Mouse (Mus musculus) layer of hippocampus, adult 18-20 months (tissue): ENCODE data around the gene Slc34a3. TPM values are rescaled to one million over a fixed set of nuclear protein-coding genes. Genes with fewer than 3 reads are reported as not detected.
"Not testable (repeated sequence)": the region's sequence is repeated elsewhere in the genome, so short reads cannot be mapped to it uniquely, and the experiment has no call there.

Experiments
- DNase-seq, 2 experiments: peaks; one replicate each; pipeline ENCODE4 v3.0.0; 2022; ENCODE audit warnings: low spot score in 2 of 2
- long read RNA-seq: library from polyadenylated mRNA; stranded (forward); transcript quantifications from one replicate; pipeline ENCODE4 v2.0.0, GENCODE M21; 2021
- total RNA-seq, 2 experiments: library from RNA; stranded (reverse); gene quantifications; 2 replicates each; pipeline ENCODE4 v1.2.3; 2021

Slc34a3 gene
- total RNA-seq, result not detected
- long read RNA-seq, result 0 reads

GRCm38 (mm10) chr2:25234050-25234449 lies at the start of gene Slc34a3:
Gene Slc34a3, minus strand, starts transcription at chr2:25234364.
- DNase-seq, result no peak

DNA sequence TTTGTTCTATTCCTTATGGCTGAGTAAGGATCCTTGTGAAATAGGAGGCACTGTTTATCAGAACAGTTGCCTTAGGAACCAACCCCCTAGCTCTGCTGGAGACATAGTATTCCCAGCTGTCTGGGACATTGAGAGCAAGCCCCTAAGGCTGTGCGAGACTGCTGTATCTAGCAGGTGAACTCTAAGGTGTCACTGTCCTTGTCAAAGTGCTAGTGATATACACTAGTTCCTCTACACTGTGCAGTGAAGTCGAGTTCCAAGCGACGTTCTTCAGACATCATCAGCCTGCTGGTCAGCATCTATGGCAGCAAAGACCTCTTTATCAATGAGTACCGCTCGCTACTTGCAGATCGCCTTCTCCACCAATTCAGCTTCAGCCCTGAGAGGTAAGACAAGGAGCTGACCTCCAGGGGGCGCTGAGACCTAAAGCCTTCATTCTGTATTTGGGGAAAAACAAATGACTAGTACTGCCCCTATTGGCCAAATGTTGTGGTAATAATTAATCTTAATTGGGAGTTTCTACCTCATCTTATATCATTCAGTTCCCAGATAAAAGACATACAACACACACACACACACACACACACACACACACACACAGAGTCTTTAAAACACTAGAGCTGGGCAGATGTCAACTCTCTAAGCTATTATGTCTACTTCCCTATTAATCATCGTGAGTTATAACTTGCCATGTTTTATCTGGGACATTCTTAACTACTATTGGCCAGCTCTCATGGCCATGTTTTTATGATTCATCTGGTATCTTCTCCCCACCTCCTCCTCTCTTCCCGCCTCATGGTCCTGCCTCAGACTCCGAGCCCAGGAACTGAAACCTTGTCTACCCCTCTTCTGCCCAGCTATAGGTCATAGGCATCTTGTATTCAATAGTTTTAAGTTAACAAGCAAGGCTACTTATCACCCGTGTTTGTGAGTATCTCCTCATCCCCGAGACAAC lies 45.0 kb upstream of the Slc34a3 start:
- peak; percentile 65 to 90 for DNase-seq

GRCm38 (mm10) chr2:25273010-25273409 lies 38.8 kb upstream of the Slc34a3 start:
- DNase-seq, result no peak

DNA sequence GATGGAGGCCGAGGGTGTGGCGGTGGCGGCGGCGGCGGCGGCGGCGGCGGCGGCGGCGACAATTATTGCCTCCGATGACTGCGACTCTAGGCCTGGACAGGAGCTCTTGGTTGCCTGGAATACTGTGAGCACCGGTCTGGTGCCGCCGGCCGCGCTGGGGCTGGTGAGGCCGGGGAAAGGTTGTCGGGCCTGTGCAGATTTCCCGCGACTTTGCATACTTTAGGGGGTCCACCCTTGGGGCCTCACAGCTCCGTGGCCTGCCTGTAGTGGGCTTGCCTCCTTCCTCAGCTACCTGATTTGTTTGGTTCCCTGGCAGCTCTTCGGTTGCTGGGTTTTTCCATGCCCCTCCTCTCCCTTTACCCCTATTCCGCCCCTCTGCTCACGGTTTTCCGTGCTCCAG lies 38.4 kb upstream of the Slc34a3 start:
- DNase-seq, result no peak

DNA sequence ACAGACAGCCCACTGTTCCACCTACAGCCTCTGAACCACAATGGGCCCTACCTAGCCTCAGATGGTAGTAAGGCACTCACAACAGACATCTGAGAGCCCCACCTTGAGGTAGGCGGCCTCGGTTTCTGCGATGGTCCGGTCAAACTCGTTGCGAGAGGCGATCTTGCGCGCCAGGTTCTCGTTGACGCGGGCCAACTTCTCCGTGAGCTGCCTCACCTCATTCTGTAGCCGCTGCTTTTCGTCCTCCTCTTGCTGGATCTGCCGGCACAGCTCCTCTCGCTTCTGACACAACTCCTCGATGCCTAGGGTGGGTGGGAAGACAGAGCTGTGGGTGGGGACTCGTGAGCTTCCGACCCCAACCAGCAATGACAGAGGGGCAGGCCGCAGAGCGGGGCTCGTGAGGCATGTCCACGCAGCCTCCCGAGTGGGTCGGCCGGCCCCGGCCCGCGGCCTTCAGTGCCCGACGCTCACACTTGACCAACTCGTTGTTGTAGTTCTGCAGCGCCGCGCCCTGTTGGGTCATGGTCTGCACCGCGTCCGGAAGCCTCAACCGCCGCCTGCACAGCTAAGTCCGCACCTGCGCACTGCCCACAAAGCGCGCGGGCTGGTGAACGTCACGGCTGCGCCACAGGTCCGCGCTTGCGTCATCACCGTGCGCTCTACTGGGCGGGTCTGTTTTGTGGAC lies 37.8 kb upstream of the Slc34a3 start, which contains the start of the genes Ssna1 and Anapc2:
TSS of gene Ssna1 (minus strand) at position 612 of the 685 bp plus-strand sequence.
TSS of gene Anapc2 (plus strand) at position 652 of the 685 bp plus-strand sequence.
- peak; percentile 97 to 99 for DNase-seq

DNA sequence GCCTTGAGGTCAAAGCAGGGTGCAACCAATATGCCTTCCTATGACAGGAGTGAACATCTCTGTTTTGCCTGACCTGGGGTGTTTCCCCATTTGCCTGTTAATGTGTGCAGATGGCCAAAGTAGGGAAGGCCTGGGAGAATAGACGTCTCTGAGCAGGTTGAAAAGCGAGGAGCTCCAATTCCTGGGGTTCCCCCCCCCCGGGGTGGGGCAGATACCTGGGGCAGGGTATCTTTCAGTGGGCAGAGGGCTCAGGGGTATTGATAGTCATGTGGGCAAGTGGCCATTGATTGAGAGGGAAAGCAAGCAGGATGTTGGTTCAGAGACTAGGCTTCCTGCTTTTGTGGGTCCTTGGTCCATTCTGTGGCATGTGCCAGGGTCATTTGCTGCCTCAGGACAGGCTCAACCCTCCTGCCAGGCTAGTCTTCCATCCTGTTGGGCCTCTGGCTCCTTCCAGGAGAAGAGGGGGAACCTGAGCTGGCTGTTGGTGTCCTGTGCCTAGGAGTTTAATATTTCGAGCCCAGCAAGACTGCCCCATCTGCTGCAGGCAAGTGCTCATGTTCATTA lies 33.7 kb upstream of the Slc34a3 start:
- DNase-seq, result no peak

- DNase-seq, result no peak
Observed at GRCm38 (mm10) chr2:25267241-25267640, 33.1 kb upstream of the Slc34a3 start.

DNA sequence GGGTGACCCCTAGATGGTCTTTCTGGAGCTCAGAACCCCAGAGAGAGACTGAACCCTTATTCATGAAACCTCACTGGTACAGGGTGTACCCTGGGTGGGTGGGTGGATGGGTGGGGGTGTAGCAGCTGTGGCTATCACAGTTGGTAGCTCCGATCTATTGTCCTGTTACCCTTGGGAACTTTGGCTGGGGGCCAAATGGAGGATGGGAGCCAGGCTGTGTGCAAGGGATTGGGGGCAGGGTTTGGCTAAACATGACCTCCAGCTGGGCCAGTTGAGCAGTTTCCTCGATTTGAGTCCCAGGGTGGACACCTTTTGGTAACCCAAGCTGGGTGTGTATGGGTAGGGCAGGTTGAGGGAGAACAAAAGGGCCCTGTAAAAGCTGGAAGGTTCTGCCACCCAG lies 32.6 kb upstream of the Slc34a3 start:
- peak in 1 of 2 experiments; percentile 78 for DNase-seq

DNA sequence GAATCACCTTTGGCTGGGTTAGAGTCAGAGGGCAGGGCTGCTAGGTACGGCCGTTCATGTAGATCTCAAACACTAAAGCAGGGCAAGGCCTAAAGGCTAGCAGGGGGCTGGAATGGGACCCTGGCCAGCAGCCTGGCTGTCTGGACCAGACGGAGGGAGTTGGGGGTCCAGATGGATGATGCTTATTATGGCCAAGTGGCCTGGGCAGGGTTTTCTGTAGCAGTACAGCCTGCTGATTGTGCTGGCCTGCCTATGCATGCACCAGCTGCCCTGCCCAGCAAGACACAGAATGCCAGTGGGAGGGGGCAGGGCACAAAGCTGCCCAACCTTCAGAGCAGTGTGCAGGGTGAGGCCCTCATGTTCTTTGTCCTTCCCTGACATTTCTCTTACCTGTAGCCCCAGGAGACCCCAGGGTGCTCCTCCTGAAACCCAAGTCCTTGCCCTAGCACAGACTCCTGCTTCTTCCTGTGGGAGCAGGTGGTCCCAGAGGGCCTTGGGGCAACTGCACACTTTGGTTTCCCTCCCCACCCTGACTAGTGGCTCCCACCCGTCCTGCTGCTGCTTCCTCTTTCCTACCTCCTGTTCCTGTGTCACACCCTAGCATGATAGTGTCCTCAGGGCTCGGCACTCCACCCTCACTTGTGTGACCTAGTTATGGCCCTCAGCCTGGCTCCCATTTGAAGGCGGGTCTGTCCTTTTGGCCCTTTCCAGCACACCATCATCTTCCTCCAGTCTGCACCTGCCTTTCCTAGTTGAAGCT lies 31.9 kb upstream of the Slc34a3 start:
- DNase-seq, result peak in 1 of 2 experiments; percentile 47

DNA sequence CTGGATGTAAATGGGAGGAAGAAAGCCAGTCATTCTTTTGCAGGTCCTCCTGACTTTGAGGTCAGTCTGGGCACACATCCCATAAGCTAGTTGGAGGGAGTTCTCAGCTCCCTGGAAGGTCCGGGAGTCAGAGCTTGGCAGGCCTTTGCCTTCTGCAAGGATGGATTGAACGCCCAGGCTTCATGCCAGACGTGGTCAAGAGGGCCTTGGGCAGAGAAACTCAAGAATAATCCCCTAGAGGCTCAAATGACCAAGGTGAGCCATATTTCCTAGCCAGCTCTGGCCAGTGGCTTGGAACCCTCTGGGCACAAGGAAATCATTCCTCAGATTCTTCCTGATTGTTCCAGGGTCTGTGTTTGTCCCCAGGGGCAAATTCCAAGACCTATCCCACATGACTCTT lies 30.7 kb upstream of the Slc34a3 start:
- DNase-seq, result no peak

DNA sequence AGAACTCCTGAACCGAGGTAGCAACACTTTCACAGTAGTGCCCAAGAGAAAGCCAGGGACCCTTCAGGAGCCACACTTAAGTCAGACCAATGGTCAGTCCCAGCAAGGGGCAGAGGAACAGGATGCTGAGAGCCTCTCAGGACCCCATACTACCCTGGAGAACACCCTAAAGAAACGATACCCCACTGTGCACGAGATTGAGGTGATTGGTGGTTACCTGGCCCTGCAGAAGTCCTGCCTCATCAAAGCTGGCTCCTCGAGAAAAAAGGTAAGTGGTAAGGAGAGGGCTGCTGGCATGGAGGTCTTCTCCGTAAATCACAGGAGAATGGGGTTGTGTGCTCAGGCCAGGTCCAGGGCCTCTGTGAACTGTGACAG lies 30.1 kb upstream of the Slc34a3 start:
- DNase-seq, result no peak

GRCm38 (mm10) chr2:25263623-25264285 lies 29.6 kb upstream of the Slc34a3 start:
- DNase-seq, result no peak

DNA sequence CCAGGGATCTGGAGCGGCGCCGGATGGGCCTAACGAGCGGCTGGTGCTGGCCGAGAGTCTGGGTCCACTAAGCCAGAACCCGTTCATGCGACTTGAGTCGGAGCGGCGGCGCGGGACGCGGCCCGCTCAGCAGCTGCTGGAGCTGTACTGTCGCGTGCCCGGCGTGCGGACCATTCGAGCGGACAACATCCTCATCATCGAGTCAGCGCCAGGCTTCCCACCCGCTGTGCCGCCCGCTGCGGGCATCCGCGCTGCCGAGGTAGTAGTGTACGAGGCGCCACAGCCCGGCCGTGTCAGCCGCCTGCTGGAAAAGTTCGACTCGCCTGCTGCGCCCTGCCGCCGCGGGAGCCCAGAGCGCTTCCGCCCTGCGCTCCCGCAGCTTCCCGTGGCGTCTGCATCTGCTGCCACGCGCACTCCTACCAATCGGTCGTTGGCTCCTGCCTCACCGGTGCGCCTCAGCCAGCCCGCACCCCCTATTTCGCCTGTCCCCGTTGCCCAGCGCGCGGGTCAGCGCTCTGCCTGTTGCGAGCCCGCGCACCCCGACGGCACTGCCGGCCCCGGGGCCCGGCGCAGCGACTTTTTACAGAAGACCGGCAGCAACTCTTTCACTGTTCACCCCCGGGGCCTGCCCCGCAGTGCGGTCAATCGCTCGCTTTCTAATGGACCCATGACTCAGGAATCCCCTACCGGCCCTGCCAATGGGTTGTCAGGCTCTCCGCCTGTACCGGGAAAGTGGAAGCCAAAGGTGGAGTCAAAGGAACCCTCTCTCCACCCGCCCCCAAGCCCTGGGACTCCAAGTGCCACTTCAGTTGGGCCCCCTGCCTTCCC lies 28.8 kb upstream of the Slc34a3 start:
- peak in 1 of 2 experiments; percentile 54 for DNase-seq

GRCm38 (mm10) chr2:25262291-25262767 lies 28.2 kb upstream of the Slc34a3 start, which contains the start of gene Tprn:
Gene Tprn, plus strand, starts transcription at chr2:25262618.
- peak; percentile 93 to 97 for DNase-seq

GRCm38 (mm10) chr2:25261870-25262269 lies 27.7 kb upstream of the Slc34a3 start:
- peak in 1 of 2 experiments; percentile 68 for DNase-seq

DNA sequence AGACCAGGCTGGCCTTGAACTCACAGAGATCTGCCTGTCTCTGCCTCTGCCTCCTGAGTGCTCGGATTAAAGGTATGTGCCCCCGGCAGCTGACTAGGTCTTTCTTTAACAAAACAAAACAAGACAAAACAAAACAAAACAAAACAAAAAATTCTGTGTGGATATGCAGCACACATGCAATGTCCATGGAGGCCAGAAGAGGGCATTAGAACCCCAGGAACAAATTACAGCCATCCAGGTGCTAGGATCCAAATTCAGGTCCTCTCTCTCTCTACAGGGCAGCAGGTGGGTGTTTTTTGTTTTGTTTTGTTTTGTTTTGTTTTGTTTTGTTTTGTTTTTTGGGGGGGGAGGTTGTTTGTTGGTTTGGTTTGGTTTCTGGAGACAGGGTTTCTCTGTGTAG lies 24.7 kb upstream of the Slc34a3 start:
- no peak for DNase-seq

DNA sequence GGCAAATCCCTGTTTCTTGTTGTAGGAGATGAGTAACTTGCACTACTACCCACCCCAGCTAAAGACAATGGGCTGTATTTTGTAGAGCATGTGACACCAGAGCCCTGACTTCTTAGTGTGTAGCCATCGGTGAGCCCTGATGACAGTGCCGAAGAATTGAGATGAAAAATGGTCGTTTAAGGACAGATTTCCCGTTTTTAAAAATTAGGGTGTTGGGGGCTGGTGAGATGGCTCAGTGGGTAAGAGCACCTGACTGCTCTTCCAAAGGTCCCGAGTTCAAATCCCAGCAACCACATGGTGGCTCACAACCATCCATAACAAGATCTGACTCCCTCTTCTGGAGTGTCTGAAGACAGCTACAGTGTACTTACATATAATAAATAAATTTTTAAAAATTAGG lies 23.1 kb upstream of the Slc34a3 start:
- not testable (repeated sequence) for DNase-seq

GRCm38 (mm10) chr2:25256443-25257109 lies 22.4 kb upstream of the Slc34a3 start:
- not testable (repeated sequence) for DNase-seq
